Mouse (Mus musculus): Measurements from ENCODE around the gene Scn4a. TPM values are rescaled to one million over a fixed set of nuclear protein-coding genes. Genes with fewer than 3 reads are reported as not detected.

The Scn4a gene
- polyA plus RNA-seq, 1 experiment from 2014 or later = 0.02 TPM

- ATAC-seq (ENCODE audit: low FRiP score, low TSS enrichment) (no peak), DNase-seq (ENCODE audit: low spot score) (no peak)
- 26% methylated on average over 1 of the region's 1 CpGs for WGBS
- Histone ChIP-seq H3K9me3 (ENCODE audit: control insufficient read depth, low read length) (no peaks in the 10 kb centered on the region), H3K4me3 (ENCODE audit: low read depth, low read length) (no peak overlapping the region), H3K27me3 (ENCODE audit: control insufficient read depth, insufficient read depth, low read length) (no peaks in the 10 kb centered on the region), H3K36me3 (ENCODE audit: control insufficient read depth, insufficient read depth, low read length) (no peaks in the 10 kb centered on the region), H3K9ac (ENCODE audit: low read length) (no peak overlapping the region), H3K27ac (replicated peaks) (no peak overlapping the region), H3K4me2 (replicated peaks; ENCODE audit: low read depth) (no peak overlapping the region), H3K4me1 (replicated peaks; ENCODE audit: control insufficient read depth, insufficient read depth) (no peaks in the 10 kb centered on the region)
- no peak for TF ChIP-seq EP300 (optimal IDR thresholded peaks at IDR 0.05)
- TF ChIP-seq CTCF (IDR thresholded peaks at IDR 0.05; ENCODE audit: low read depth) = no peak
Observed at GRCm38 (mm10) chr11:106354181-106354580, 1.1 kb upstream of the Scn4a start.

GRCm38 (mm10) chr11:106351941-106352340, 1.1 kb downstream of the Scn4a start:
- no peak for TF ChIP-seq CTCF (IDR thresholded peaks at IDR 0.05; ENCODE audit: low read depth)
- no peak for TF ChIP-seq EP300 (optimal IDR thresholded peaks at IDR 0.05)
- DNase-seq (ENCODE audit: low spot score) (no peak), ATAC-seq (ENCODE audit: low FRiP score, low TSS enrichment) (no peak)
- 82% methylated on average over 4 of the region's 4 CpGs for WGBS
- Histone ChIP-seq H3K4me3 (ENCODE audit: low read depth, low read length) (no peak overlapping the region), H3K4me2 (replicated peaks; ENCODE audit: low read depth) (no peak overlapping the region), H3K36me3 (ENCODE audit: control insufficient read depth, insufficient read depth, low read length) (no peaks in the 10 kb centered on the region), H3K4me1 (replicated peaks; ENCODE audit: control insufficient read depth, insufficient read depth) (no peaks in the 10 kb centered on the region), H3K27me3 (ENCODE audit: control insufficient read depth, insufficient read depth, low read length) (no peaks in the 10 kb centered on the region), H3K27ac (replicated peaks) (no peak overlapping the region), H3K9me3 (ENCODE audit: control insufficient read depth, low read length) (no peaks in the 10 kb centered on the region), H3K9ac (ENCODE audit: low read length) (no peak overlapping the region)

GRCm38 (mm10) chr11:106351253-106351652, 1.8 kb downstream of the Scn4a start:
- ATAC-seq (ENCODE audit: low FRiP score, low TSS enrichment) = peak; percentile 33; the same call in 1 of the 2 replicates
- WGBS = 58% methylated on average over 3 of the region's 3 CpGs

GRCm38 (mm10) chr11:106350853-106351252, 2.2 kb downstream of the Scn4a start:
- Histone ChIP-seq H3K27ac (replicated peaks) (no peak overlapping the region), H3K4me1 (replicated peaks; ENCODE audit: control insufficient read depth, insufficient read depth) (no peaks in the 10 kb centered on the region), H3K36me3 (ENCODE audit: control insufficient read depth, insufficient read depth, low read length) (no peaks in the 10 kb centered on the region), H3K9ac (ENCODE audit: low read length) (no peak overlapping the region), H3K27me3 (ENCODE audit: control insufficient read depth, insufficient read depth, low read length) (no peaks in the 10 kb centered on the region), H3K4me3 (ENCODE audit: low read depth, low read length) (no peak overlapping the region), H3K9me3 (ENCODE audit: control insufficient read depth, low read length) (no peaks in the 10 kb centered on the region), H3K4me2 (replicated peaks; ENCODE audit: low read depth) (no peak overlapping the region)
- ATAC-seq (ENCODE audit: low FRiP score, low TSS enrichment) = peak; percentile 47; the same call in 1 of the 2 replicates
- 42% methylated on average over 5 of the region's 5 CpGs for WGBS
- no peak for DNase-seq (ENCODE audit: low spot score)
- no peak for TF ChIP-seq CTCF (IDR thresholded peaks at IDR 0.05; ENCODE audit: low read depth)
- no peak for TF ChIP-seq EP300 (optimal IDR thresholded peaks at IDR 0.05)

More at GRCm38 (mm10) chr11:106351253-106351652, 1.8 kb downstream of the Scn4a start:
- TF ChIP-seq EP300 (optimal IDR thresholded peaks at IDR 0.05) (no peak), CTCF (IDR thresholded peaks at IDR 0.05; ENCODE audit: low read depth) (no peak)
- H3K9me3 ChIP-seq (ENCODE audit: control insufficient read depth, low read length) = no peaks in the 10 kb centered on the region
- H3K36me3 ChIP-seq (ENCODE audit: control insufficient read depth, insufficient read depth, low read length) = no peaks in the 10 kb centered on the region
- H3K27ac ChIP-seq (replicated peaks) = no peak overlapping the region
- no peaks in the 10 kb centered on the region for H3K4me1 ChIP-seq (replicated peaks; ENCODE audit: control insufficient read depth, insufficient read depth)
- no peak for DNase-seq (ENCODE audit: low spot score)
- H3K9ac ChIP-seq (ENCODE audit: low read length) = no peak overlapping the region
- H3K4me3 ChIP-seq (ENCODE audit: low read depth, low read length) = no peak overlapping the region
- no peak overlapping the region for H3K4me2 ChIP-seq (replicated peaks; ENCODE audit: low read depth)
- no peaks in the 10 kb centered on the region for H3K27me3 ChIP-seq (ENCODE audit: control insufficient read depth, insufficient read depth, low read length)

- no peak overlapping the region for H3K9ac ChIP-seq (ENCODE audit: low read length)
- no peak for ATAC-seq (ENCODE audit: low FRiP score, low TSS enrichment)
- 76% methylated on average over 6 of the region's 6 CpGs for WGBS
Observed at GRCm38 (mm10) chr11:106349772-106350171, 3.3 kb downstream of the Scn4a start.

GRCm38 (mm10) chr11:106344910-106345309, 8.2 kb downstream of the Scn4a start:
- Histone ChIP-seq H3K27me3 (ENCODE audit: control insufficient read depth, insufficient read depth, low read length) (no peaks in the 10 kb centered on the region), H3K4me3 (ENCODE audit: low read depth, low read length) (no peak overlapping the region), H3K9me3 (ENCODE audit: control insufficient read depth, low read length) (no peaks in the 10 kb centered on the region), H3K4me1 (replicated peaks; ENCODE audit: control insufficient read depth, insufficient read depth) (no peaks in the 10 kb centered on the region), H3K36me3 (ENCODE audit: control insufficient read depth, insufficient read depth, low read length) (no peaks in the 10 kb centered on the region), H3K4me2 (replicated peaks; ENCODE audit: low read depth) (no peak overlapping the region), H3K9ac (ENCODE audit: low read length) (no peak overlapping the region), H3K27ac (replicated peaks) (no peak overlapping the region)
- ATAC-seq (ENCODE audit: low FRiP score, low TSS enrichment) (no peak), DNase-seq (ENCODE audit: low spot score) (no peak)
- TF ChIP-seq CTCF (IDR thresholded peaks at IDR 0.05; ENCODE audit: low read depth) (no peak), EP300 (optimal IDR thresholded peaks at IDR 0.05) (no peak)
- 27% methylated on average over 6 of the region's 6 CpGs for WGBS

More at GRCm38 (mm10) chr11:106349772-106350171, 3.3 kb downstream of the Scn4a start:
- no peak for DNase-seq (ENCODE audit: low spot score)
- no peaks in the 10 kb centered on the region for H3K27me3 ChIP-seq (ENCODE audit: control insufficient read depth, insufficient read depth, low read length)
- TF ChIP-seq CTCF (IDR thresholded peaks at IDR 0.05; ENCODE audit: low read depth) (no peak), EP300 (optimal IDR thresholded peaks at IDR 0.05) (no peak)
- H3K4me2 ChIP-seq (replicated peaks; ENCODE audit: low read depth) = no peak overlapping the region
- H3K4me1 ChIP-seq (replicated peaks; ENCODE audit: control insufficient read depth, insufficient read depth) = no peaks in the 10 kb centered on the region
- no peak overlapping the region for H3K27ac ChIP-seq (replicated peaks)
- no peaks in the 10 kb centered on the region for H3K36me3 ChIP-seq (ENCODE audit: control insufficient read depth, insufficient read depth, low read length)
- H3K4me3 ChIP-seq (ENCODE audit: low read depth, low read length) = no peak overlapping the region
- no peaks in the 10 kb centered on the region for H3K9me3 ChIP-seq (ENCODE audit: control insufficient read depth, low read length)
